Mouse (Mus musculus): ENCODE measurements around the gene D10Jhu81e. TPM values are rescaled to one million over a fixed set of nuclear protein-coding genes. Genes with fewer than 3 reads are reported as not detected.

D10Jhu81e gene
- polyA plus RNA-seq (2014; fragmentation: Illumina TruSeq; extraction: RNeasy Lipid Tissue Mini Kit (QIAGEN cat#74804); ENCODE audit: low read depth, low replicate concordance), result 63.5 TPM

DNA sequence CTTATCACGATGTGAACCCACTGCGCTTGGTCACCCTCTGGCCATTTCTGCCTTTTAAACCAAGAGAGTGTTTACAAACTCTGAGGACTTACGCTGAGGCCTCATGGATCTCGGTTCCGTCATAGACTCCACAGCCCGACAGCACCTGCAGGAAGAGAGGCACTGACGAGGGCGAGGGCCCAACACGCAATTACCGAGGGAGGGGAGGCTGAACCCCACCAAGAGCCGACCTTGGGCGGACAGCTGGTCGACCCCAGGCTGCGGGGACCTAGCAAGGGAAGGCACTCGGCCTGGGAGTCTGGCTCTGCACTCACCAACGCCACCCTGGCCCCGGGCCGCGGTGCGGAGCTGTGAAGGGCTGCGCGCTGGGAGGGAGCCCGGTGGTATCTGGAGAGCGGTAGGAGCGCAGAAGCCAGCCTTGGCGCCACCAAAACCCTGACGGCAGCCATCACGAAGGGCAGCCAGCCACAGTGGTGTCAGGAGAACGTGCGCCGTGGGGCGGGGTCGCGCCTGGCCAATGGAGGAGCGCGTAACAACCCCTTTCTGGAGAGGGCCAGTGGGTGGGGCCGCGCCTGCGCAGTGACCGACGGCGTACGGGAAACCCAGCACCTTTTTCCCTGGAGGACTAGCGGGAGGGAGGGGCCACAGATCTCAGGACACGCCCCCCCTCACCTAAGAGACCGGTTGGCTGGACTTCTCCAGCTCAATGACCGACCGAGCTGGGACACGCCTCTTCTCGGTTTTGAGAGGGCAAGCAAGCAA lies at the start of gene D10Jhu81e:
TSS of gene D10Jhu81e (minus strand) at position 502 of the 762 bp plus-strand sequence.

DNA sequence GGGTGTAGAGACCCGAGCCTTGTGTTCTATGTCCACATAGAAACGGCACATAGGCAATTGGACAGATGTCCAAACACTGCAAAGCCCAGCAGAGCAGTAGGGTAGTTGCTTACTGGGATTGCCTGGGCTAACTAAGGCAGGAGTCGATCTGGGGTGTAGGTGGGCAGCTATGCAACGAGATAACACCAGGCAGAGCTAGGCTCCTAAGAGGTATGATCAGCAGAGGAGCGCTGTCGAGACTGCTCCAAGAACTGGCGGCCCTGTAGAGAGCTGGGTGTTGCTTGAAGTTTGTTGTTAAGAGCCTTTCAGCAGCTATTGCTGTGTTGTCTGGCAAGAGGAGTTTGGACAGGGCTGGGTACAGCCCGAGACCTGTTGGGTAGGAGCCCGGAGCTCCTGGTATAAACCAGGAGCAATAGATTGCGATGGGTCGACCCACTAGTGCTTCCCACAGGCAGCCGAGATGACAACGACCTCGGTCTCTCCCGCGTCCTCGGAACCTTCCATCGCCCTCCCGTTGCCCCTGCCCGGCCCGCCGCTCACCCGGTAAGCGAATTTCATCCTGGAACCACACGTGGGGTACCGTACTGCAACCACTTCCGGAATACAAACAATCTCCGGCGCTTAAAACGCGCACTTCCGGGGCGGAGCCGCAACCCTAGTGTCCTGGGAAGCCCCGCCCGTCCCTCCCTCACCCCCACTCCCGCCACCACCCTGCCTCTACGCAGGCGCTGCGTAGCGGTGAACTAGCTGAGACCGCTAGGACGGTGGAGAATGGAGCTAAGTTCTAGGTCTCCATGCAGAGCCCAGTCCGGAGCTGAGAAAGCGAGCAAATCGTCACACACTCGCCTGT lies 15.2 kb upstream of the D10Jhu81e start, which contains the start of gene Pwp2:
TSS of gene Pwp2 (minus strand) at position 619 of the 850 bp plus-strand sequence.

Other genes with a start within 250 kb of the D10Jhu81e start
- gene Trpm2, start 199.2 kb downstream of the D10Jhu81e start, polyA plus RNA-seq (2014; fragmentation: Illumina TruSeq; extraction: RNeasy Lipid Tissue Mini Kit (QIAGEN cat#74804); ENCODE audit: low read depth, low replicate concordance), result not detected
- 2.7 TPM for gene 1810043G02Rik, start 191.3 kb downstream of the D10Jhu81e start, polyA plus RNA-seq (2014; fragmentation: Illumina TruSeq; extraction: RNeasy Lipid Tissue Mini Kit (QIAGEN cat#74804); ENCODE audit: low read depth, low replicate concordance)
- gene Pfkl, start 159.7 kb downstream of the D10Jhu81e start, polyA plus RNA-seq (2014; fragmentation: Illumina TruSeq; extraction: RNeasy Lipid Tissue Mini Kit (QIAGEN cat#74804); ENCODE audit: low read depth, low replicate concordance), result 1.4 TPM
- gene Dnmt3l, start 127.8 kb downstream of the D10Jhu81e start, polyA plus RNA-seq (2014; fragmentation: Illumina TruSeq; extraction: RNeasy Lipid Tissue Mini Kit (QIAGEN cat#74804); ENCODE audit: low read depth, low replicate concordance), result not detected
- not detected for gene Aire, start 126.2 kb downstream of the D10Jhu81e start, polyA plus RNA-seq (2014; fragmentation: Illumina TruSeq; extraction: RNeasy Lipid Tissue Mini Kit (QIAGEN cat#74804); ENCODE audit: low read depth, low replicate concordance)
- 4.0 TPM for gene Icosl, start 100.5 kb downstream of the D10Jhu81e start, polyA plus RNA-seq (2014; fragmentation: Illumina TruSeq; extraction: RNeasy Lipid Tissue Mini Kit (QIAGEN cat#74804); ENCODE audit: low read depth, low replicate concordance)
- gene Pwp2, start 15.4 kb upstream of the D10Jhu81e start, polyA plus RNA-seq (2014; fragmentation: Illumina TruSeq; extraction: RNeasy Lipid Tissue Mini Kit (QIAGEN cat#74804); ENCODE audit: low read depth, low replicate concordance), result 2.1 TPM
- gene Trappc10, start 74.9 kb upstream of the D10Jhu81e start, polyA plus RNA-seq (2014; fragmentation: Illumina TruSeq; extraction: RNeasy Lipid Tissue Mini Kit (QIAGEN cat#74804); ENCODE audit: low read depth, low replicate concordance), result 16.4 TPM
- 46.5 TPM for gene Agpat3, start 182.7 kb upstream of the D10Jhu81e start, polyA plus RNA-seq (2014; fragmentation: Illumina TruSeq; extraction: RNeasy Lipid Tissue Mini Kit (QIAGEN cat#74804); ENCODE audit: low read depth, low replicate concordance)
- gene Rrp1, start 243.3 kb upstream of the D10Jhu81e start, polyA plus RNA-seq (2014; fragmentation: Illumina TruSeq; extraction: RNeasy Lipid Tissue Mini Kit (QIAGEN cat#74804); ENCODE audit: low read depth, low replicate concordance), result 35.3 TPM

All from kidney, adult 10 weeks (tissue).